Mouse (Mus musculus) left cerebral cortex, postnatal 4 days (tissue): ENCODE data around the gene Aars2. TPM values are rescaled to one million over a fixed set of nuclear protein-coding genes. Genes with fewer than 3 reads are reported as not detected.

Source experiments
- DNase-seq: peaks from one replicate; pipeline ENCODE4 v3.0.0-alpha.2; 2022
- intact Hi-C: fragments of 180-260 bp; cut with DNase I; formaldehyde crosslinking; loops from one replicate; pipeline ENCODE4 v1.15.1; 2025
- total RNA-seq, 2 experiments: library from RNA; stranded (reverse); gene quantifications; 2 replicates each; pipeline ENCODE4 v1.2.3; 2021

Gene Aars2
- total RNA-seq, 2 experiments from 2014 or later = 24.2 to 26.2 TPM

DNA sequence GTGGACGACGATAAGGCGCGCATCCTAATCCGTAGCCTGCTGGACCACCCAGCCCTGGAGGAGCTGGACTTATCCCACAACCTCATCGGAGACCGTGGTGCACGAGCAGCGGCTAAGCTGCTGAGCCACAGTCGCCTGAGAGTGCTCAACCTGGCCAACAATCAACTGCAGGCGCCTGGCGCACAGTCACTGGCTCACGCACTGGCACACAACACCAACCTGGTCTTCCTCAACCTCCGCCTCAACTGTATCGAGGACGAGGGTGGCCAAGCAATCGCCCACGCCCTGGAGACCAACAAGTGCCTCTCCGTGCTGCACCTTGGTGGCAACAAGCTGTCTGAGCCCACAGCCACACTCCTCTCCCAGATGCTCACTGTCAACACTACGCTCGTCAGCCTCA, 33.0 kb downstream of the Aars2 start:
- DNase-seq = no peak
- intact Hi-C loops = no loop called here

- intact Hi-C loops = no loop called here
- no peak for DNase-seq
Observed at GRCm38 (mm10) chr17:45542129-45542528, 35.5 kb downstream of the Aars2 start.

DNA sequence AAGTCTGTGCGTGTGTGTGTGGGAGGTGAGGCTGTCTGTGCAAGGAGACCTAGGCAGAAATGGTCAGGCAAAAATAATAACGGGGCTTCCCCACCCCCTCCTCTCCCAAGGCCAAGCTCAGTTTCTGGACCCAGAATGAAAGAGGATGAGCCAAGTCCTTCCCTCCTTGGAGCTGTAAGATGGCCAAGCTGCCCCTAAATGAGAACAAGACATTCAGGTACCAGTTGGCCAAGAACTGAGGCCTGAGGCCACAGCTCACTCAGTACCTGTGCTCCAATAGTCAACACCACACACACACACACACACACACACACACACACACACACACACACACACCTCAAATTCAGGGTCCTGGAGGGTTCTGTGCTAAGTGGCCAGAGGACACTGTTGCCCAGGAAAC, 36.1 kb downstream of the Aars2 start:
- DNase-seq = peak; percentile 62
- intact Hi-C loops = no loop called here

DNA sequence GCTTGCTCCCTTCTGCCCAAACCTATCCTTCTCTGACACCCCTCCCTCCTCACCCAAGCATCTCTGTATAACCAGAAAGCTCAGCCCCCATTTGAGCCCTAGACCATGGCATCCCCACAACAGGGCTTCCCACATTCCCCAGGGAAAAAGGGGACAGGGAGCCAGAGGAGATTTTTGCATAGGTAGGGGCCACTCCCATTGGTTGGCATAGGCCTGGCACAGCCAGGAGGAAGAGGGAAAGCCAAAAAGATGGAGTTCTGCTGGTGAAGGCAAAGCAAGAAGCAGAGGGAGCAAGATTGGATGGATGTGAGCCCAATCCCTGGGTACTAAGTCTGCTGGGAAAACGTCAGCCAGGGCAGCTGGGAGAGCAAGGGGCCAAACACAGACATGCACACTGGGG, 36.5 kb downstream of the Aars2 start:
- no peak for DNase-seq

GRCm38 (mm10) chr17:45544001-45544872, 37.6 kb downstream of the Aars2 start:
- DNase-seq = peak; percentile 77
- intact Hi-C loops = no loop called here

More for the DNA sequence above, 36.5 kb downstream of the Aars2 start:
- intact Hi-C loops = no loop called here

DNA sequence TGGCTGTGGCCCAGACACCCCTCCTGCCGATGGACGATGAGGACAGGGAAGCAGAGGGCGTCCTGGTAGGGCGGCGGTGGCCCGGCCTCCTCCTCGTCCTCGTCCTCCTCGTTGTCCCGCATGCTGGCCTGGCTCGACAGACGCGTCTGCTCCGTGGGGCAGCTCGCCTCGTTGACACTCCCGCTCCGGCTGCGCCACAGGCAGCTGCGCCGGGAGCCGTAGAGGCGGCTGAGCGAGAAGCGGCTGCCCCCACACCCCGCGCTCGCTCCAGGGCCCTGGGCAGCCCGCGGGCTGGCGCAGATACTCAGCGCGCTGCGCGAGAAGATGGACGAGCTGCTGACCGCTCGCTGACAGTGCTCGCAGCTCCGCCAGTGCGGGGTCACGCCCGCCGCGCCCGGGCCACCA, 38.2 kb downstream of the Aars2 start:
- intact Hi-C loops = no loop called here

GRCm38 (mm10) chr17:45545278-45545961, 38.8 kb downstream of the Aars2 start:
- DNase-seq = no peak
- intact Hi-C loops = no loop called here

More for the DNA sequence above, 38.2 kb downstream of the Aars2 start:
- peak; percentile 62 for DNase-seq

GRCm38 (mm10) chr17:45546941-45547340, 40.3 kb downstream of the Aars2 start:
- intact Hi-C loops = no loop called here
- no peak for DNase-seq

- no peak for DNase-seq
- intact Hi-C loops = no loop called here
Observed at GRCm38 (mm10) chr17:45547461-45548190, 41.0 kb downstream of the Aars2 start.

DNA sequence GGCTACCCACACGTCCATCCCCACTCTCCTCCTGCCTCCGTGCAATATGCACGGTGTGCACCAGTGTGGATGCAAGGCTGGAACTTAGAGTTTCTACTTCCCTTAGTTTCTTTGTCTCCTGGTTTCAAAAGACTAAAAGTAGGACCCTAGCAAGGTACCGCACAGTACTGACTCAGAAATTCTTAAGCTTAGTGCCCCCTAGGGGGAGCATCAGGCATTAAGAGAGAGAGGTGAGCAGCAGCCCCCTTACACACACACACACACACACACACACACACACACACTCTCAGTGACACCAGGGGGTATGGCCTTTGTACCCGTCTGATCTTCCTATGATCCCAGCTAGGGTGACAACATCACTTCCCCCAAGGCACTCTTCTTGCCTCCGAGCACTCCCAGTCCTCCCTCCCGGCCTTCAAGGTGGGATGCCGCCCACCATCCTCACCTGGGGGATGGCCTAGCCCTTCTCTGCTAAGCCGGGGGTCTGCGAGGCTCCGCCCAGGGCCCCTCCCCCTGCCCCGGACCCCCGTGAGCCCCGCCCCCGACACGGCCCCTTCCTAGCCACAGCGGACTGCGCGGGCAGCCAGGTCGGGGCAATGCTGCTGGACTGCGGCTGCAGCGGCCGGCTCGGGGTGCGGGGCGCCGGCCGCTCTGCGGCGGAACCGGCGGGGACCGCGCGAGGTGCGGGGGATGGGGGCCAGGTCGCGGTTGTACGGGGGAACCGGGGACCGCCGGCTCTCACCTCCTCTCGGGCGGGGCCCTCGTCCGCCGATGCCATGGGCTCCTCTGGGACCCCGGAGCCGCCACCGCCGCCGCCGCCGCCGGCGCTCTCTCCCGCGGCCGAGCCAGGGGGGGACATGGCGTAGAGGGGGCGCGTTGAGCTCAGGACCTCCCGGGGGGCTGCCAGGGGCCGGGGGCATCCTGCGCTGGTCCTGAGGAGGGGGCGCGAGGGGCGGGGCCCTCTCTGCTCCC, 42.2 kb downstream of the Aars2 start:
- DNase-seq = peak; percentile 76
- intact Hi-C loops = no loop called here

DNA sequence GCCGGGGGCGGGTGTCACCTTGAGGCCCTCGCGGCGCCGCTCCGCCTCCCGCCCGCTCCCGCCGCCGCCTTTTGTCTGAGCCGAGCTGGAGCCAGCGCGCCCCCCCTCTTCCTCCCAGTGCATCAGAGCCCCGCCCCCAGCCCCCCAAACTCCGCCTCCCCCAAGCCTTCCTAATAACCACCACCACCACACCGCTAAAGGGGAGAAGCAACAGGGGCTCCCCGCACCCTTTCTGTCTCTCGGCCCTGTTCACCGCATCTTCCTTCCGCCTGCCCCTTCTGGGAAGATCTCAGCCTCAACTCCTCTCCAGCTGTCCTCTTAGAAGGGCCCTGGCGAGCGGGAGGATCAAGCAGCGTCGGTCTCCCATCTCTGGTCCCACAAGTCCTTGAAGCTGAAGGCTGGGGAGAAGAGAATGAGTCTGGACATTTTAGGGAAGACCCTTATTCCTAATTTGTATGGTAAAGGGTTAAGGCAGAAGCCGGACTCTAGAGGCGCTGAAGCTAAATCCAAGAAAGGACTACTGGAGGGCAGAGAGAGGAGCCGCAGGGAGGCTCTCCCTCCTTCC, 43.1 kb downstream of the Aars2 start, which contains the start of gene Tmem151b:
Gene Tmem151b (minus strand): TSS at position 61 of the 565 bp plus-strand sequence.
- intact Hi-C loops = loop anchor here (2.0 to 5.0 kb wide), 2 partner anchors 32 to 71 kb away; no protein-coding TSS in a partner anchor
- DNase-seq = peak; percentile 88

- intact Hi-C loops = loop anchor here (2.0 to 5.0 kb wide), 2 partner anchors 33 to 71 kb away; no protein-coding TSS in a partner anchor
Observed at GRCm38 (mm10) chr17:45550253-45550652, 43.6 kb downstream of the Aars2 start.

DNA sequence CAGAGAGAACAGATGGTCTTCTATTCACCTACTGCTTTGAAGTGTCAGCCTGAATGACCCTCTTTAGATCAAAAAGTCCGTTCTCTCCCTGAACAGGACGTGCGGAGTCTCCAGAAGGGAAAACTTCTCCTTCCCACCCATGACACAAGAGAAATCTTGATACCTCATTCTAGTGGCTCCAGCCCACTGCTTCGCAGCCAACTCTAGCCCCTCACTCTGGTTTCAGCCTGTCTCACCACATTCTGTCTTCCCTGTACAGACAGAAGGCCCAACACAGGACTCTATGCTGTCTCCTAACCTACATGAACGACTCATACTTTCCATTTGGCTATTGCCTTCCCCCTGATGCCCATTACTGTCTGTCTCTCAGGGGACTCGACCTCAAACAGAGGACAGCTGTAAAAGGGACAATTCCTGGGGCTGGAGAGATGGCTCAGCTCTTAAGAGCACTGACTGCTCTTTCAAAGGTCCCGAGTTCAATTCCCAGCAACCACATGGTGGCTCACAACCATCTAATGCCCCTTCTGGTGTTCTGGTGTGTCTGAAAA, 44.7 kb downstream of the Aars2 start:
- DNase-seq = no peak
- intact Hi-C loops = loop anchor here (2.0 to 5.0 kb wide), 2 partner anchors 34 to 73 kb away; no protein-coding TSS in a partner anchor

More at GRCm38 (mm10) chr17:45550253-45550652, 43.6 kb downstream of the Aars2 start:
- DNase-seq = no peak

DNA sequence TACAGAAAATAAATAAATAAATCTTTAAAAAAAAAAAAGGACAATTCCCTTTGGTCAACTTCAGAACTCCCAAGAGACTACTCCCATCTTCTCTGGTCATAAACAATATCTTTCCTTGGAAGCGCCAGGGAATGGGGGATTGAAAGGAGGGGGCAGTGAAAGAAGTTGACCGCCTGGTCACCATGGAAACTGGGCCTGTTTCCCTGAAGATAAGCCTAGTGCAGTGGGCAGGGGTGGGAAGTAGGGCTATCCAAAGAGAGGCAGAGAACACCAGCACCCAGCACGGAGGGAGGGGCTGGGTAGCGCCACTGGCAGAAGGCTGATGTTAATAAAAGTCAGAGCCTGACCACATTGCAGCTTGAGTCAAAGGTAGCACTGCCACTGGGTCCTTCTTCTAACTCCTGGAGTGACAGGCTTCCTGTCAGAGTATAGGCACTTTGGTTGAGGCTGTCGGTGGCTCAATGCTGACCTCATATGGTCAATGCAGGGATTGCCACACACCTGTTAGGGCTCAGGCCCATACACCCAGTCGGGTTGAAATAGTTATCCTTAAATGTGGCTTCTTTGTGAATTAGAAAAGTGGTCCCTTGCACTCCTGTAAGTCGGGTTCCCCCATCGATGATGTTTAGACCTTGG, 45.3 kb downstream of the Aars2 start:
- DNase-seq = peak; percentile 82
- intact Hi-C loops = loop anchor here (2.0 to 5.0 kb wide), 2 partner anchors 35 to 73 kb away; no protein-coding TSS in a partner anchor

- intact Hi-C loops = loop anchor here (5.0 kb wide), 1 partner anchor 36 kb away; no protein-coding TSS in a partner anchor
- DNase-seq = no peak
Observed at GRCm38 (mm10) chr17:45553065-45553464, 46.4 kb downstream of the Aars2 start.

- no peak for DNase-seq
- intact Hi-C loops = loop anchor here (5.0 kb wide), 1 partner anchor 37 kb away; no protein-coding TSS in a partner anchor
Observed at GRCm38 (mm10) chr17:45554420-45554819, 47.8 kb downstream of the Aars2 start.

DNA sequence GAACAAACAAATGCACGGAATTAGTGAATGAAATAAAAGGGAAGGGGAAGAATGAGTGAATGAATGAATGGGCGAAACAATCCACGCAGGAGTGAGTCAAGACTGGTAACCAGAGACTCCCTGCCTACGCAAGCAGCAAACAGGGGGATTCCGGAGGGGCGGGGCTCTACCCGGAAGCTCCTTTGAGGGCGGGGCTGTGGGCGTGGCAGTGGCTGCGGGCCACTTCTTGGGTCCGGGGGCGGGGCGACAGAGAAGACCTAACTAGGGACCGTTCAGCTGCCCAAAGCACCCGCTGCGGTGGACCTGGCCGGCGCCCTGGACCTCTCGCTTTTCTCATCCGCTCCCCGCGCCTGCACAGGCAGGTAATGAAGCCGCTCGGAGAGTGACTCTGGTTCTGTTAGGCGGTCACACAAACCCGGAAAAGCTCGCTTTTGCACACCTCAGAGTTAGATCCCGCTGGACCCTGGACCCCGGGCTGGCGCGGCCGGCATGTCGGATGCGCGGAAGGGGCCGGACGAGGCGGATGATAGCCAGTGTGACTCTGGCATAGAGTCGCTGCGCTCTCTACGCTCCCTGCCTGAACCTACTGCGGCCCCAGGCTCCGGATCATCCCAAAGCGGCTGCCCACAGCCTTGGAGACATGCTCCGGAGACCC, 48.9 kb downstream of the Aars2 start, which contains the start of gene Nfkbie:
Gene Nfkbie (plus strand): TSS at position 252 of the 655 bp plus-strand sequence.
- peak; percentile 97 for DNase-seq
- intact Hi-C loops = no loop called here

DNA sequence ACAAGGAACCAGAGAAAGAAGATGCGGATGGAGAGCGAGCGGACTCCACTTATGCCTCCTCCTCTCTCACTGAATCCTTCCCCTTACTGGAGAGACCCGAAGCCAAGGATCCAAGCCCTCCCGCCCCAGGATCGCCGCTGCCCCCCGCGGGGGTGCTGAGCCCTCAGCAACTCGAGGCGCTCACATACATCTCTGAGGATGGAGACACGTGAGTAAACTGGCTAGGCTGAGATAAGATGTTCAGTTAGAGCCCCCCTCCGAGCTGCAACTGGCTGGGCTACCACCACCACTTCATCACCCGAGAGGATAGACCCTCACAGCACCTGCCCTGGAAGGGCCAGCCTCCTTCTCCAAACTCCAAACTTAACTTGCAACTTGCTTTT, 49.5 kb downstream of the Aars2 start:
- intact Hi-C loops = no loop called here
- DNase-seq = no peak
